Mouse (Mus musculus) spleen, embryonic (tissue): ENCODE measurements around the gene Kiss1r.

ENCODE experiments used
- CTCF ChIA-PET: fragments of 350-600 bp; sonication (Branson Sonifier 250); formaldehyde crosslinking; loops from one replicate; lab custom pipeline; 2022; lab: Charles Lee

The Kiss1r gene

DNA sequence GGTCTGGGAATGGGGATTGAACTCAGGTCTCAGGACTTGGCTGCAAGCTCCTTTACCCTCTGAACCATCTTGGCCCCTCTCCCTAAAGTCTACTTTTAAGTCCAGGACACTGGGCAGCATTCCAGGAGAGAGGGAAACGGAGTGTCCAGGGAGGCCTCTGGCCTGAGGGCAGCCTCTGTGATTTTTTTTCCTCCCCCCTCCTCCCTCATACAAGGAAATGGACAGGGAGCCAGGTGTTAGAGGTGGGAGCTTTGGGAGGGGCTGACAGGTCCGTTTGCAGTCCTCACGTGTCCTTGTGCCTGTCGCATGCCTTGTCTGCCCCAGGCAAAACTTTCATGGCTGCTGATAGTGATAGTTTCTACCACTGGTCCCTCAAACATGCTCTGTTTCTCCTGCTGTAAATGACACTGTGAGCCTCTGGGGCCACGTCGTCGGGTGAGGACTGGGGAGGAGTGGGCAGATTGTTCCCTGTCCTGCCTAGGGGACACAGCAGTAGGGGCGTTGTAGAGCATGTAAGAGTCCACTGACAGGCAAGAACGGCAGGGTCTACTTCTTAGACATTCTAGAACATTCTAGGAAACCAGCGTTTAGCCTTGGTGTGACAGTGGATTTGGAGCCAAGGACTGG is 19.6 kb downstream of the Kiss1r start:
- CTCF ChIA-PET = interaction anchor here (0.7 kb wide), 2 partner anchors 10 to 50 kb away, joined by 3 to 8 read pairs; no protein-coding TSS in a partner anchor

- CTCF ChIA-PET = no interaction called here
Measured at GRCm38 (mm10) chr10:79936911-79937441, 20.2 kb downstream of the Kiss1r start.

- CTCF ChIA-PET = interaction anchor here (0.5 to 1.8 kb wide), 4 partner anchors 10 to 55 kb away, joined by 3 to 7 read pairs (median 6); no protein-coding TSS in a partner anchor
Measured at GRCm38 (mm10) chr10:79937775-79938526, 21.2 kb downstream of the Kiss1r start.

GRCm38 (mm10) chr10:79940749-79941148 is 24.0 kb downstream of the Kiss1r start:
- CTCF ChIA-PET = interaction anchor here (0.7 to 1.0 kb wide), 2 partner anchors 18 to 990 kb away, joined by 3 read pairs; no protein-coding TSS in a partner anchor

DNA sequence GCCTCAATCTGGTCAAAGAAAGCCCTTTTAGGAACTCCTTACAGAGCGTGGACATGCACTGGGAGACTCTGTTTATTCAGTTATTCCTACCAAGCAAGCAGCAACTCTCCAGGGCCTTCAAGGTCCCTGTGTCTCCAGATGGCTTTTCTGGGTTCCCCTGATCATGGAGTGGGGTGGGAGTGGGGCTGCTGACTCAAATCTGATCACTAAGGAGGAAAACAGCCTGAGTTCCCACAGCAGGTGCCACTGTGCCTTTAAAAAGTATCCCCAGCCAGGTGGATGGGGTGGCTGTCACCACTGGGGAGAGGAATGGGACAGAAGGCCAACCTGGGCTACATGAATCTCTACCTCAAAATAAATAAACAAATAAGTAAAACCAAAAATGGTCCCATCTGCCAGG is 26.2 kb downstream of the Kiss1r start:
- CTCF ChIA-PET = interaction anchor here (0.7 kb wide), 1 partner anchor 1255 kb away, joined by 7 read pairs; no protein-coding TSS in a partner anchor

- CTCF ChIA-PET = no interaction called here
Measured at GRCm38 (mm10) chr10:79943471-79943901, 26.7 kb downstream of the Kiss1r start.

DNA sequence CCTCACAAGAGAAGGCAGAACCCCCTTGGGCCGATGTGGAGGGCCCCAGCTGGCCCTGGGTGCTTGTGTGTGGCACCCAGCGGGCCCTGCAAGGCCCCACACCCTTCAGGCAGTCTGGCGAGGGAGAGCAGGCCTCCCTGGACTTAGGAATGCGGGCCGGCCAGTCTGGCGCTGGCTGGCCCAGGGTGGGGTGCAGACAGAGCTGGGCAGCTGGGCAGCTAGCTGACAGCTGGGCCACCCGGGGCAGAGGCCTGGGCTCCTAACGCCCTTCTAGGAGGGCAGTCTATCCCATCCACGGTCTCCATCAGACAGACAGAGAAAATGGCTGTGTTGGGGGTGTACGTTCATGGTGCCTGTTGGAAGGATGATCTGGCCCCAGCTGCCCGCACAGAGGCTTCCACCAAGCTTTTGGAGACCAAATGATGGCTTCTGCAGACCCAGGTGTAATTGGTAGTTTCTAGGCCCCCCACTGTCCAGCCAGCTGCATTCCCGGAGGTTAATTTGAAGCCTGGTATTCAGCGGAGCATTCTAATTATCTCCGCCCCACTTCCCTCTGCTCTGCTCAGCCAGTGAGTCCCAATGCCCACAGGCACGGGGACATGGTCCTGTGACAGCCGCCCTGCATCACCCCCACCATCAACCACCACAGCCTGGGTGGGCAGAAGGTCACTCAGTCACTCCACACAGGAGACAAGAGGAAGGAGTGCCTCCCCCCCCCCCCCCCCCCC is 28.9 kb downstream of the Kiss1r start:
- CTCF ChIA-PET = interaction anchor here (1.1 kb wide), 2 partner anchors 10 to 12 kb away, joined by 8 to 13 read pairs; no protein-coding TSS in a partner anchor

- CTCF ChIA-PET = no interaction called here
Measured at GRCm38 (mm10) chr10:79946752-79947322, 30.1 kb downstream of the Kiss1r start.

- CTCF ChIA-PET = no interaction called here
Measured at GRCm38 (mm10) chr10:79947502-79947901, 30.7 kb downstream of the Kiss1r start.

DNA sequence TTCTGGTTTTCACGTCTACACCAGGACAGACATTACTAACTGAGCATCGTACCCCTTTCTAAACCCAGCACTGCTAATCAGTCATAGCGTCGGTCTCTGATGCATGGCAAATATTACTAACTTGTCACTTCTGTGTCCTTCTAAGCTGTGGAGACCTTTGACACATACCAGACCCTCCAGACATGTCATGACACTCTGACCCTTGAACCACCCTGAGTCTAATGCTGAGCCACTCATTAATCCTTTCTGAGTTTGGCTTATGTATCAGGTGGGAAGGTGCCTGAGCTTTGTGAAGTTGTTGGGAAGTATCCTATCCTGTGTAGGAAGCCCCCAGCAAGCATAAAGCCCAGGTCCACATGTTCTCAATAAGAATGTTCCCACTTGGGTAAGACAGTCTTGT is 33.1 kb downstream of the Kiss1r start:
- CTCF ChIA-PET = interaction anchor here (0.6 kb wide), 2 partner anchors 26 to 92 kb away, joined by 3 to 16 read pairs; no protein-coding TSS in a partner anchor

- CTCF ChIA-PET = interaction anchor here (0.6 kb wide), 1 partner anchor 23 kb away, joined by 9 read pairs; no protein-coding TSS in a partner anchor
Measured at GRCm38 (mm10) chr10:79950661-79951060, 33.9 kb downstream of the Kiss1r start.

DNA sequence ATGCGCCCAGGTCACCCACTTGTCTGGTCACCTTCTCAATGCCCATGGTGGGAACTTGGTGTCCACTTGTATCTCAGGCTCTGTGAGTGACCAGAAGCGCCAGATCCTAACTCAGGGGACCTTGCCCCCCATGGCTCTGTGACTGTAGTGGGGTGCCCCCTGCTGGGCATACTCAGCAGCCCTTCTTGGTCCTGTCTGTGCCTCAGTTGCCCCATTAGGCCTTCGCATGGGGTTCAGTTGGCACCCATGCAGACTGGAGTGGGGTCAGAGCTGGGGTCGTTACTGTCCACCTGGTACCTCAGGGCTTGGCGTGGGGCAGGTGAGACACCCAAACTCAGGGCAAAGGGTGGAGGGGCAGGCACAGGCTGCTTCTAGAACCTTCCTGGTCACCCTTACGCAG is 37.2 kb downstream of the Kiss1r start:
- CTCF ChIA-PET = interaction anchor here (0.7 to 2.4 kb wide), 5 partner anchors 15 to 207 kb away, joined by 4 to 14 read pairs (median 4); partner anchors contain the start of gene Arid3a

- CTCF ChIA-PET = interaction anchor here (0.7 to 1.4 kb wide), 2 partner anchors 30 to 72 kb away, joined by 4 to 7 read pairs; no protein-coding TSS in a partner anchor
Measured at GRCm38 (mm10) chr10:79955691-79956090, 38.9 kb downstream of the Kiss1r start.

DNA sequence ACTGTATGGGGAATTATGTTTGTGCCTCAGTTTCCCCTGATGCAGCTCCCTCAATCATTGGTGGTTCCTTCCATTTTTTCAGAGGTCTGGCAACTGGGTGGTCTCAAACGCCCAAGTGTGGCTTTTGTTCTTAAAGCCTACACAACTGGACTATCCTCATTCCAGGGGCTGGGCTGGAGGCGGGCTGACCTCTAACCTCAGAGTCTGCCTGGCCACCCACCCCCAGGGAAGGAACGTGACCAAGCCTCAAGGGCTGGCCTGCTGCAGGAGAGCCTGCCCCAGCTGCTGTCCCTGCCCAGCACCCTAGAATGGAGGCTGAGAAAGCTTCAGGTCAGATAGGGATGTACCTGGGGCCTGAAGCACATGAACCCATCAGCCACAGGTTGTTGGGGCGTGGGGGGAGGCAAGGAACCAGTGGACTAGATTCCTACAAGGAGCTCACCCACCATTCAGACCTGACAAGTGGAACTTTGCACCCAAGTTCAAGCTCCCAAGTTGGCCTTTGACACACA is 39.9 kb downstream of the Kiss1r start:
- CTCF ChIA-PET = interaction anchor here (1.0 to 2.0 kb wide), 5 partner anchors 11 to 72 kb away, joined by 3 to 33 read pairs (median 11); partner anchors contain the start of gene Arid3a

- CTCF ChIA-PET = interaction anchor here (0.5 to 2.0 kb wide), 9 partner anchors 18 to 468 kb away, joined by 3 to 33 read pairs (median 3); partner anchors contain the start of gene Arid3a
Measured at GRCm38 (mm10) chr10:79958140-79958816, 41.5 kb downstream of the Kiss1r start.

- CTCF ChIA-PET = interaction anchor here (0.7 kb wide), 1 partner anchor 19 kb away, joined by 7 read pairs; no protein-coding TSS in a partner anchor
Measured at GRCm38 (mm10) chr10:79959412-79959811, 42.6 kb downstream of the Kiss1r start.

GRCm38 (mm10) chr10:79959847-79960601 is 43.3 kb downstream of the Kiss1r start, which contains the start of gene Wdr18:
TSS of gene Wdr18 (plus strand) at chr10:79960152.
- CTCF ChIA-PET = interaction anchor here (0.7 to 1.0 kb wide), 2 partner anchors 20 to 24 kb away, joined by 4 to 7 read pairs; partner anchors contain the start of gene Tmem259

DNA sequence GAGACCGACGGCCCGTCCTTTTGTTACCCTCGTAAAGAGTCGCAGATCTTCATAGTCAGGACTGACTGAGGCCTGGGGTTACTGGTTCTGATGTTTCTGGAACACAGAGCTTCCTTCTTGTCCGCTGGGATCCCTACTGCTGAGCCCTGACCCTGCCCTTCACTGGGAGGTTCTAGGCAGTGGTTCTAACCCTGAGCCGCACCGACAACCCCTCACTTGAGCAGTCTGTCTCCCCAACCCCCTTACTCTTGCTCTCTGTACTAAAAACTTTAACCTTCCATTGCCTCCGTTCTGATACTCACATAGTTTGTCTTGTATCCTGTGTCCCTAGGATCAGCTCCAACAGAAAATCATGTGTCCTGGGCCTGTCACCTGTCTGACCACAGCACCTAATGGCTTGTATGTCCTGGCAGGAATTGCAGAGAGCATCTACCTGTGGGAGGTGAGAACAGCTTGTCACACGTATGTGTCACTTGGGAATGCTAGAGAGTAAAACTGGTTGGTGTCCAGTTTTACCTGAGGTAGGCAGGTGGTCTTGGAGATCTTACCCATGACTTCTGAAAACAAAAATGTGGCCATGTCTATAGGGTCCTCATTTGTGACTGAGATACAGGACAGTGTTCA is 44.0 kb downstream of the Kiss1r start:
- CTCF ChIA-PET = interaction anchor here (1.0 kb wide), 1 partner anchor 24 kb away, joined by 4 read pairs; the partner anchor contains the start of gene Tmem259
